Mouse (Mus musculus): Measurements from ENCODE around the gene Tgfb1i1. TPM values are rescaled to one million over a fixed set of nuclear protein-coding genes. Genes with fewer than 3 reads are reported as not detected.

The Tgfb1i1 gene
- 2.6 to 4.1 TPM (median 3.0 TPM) in 4 replicates for total RNA-seq (2023; ENCODE audit: inconsistent age)

GRCm38 (mm10) chr7:128246496-128247391 lies at the start of gene Tgfb1i1:
Tgfb1i1 (plus strand) TSS chr7:128246812.

GRCm38 (mm10) chr7:128206152-128206551 lies 40.5 kb upstream of the Tgfb1i1 start, which contains the start of gene Cox6a2:
Cox6a2 (minus strand) TSS chr7:128206387.

GRCm38 (mm10) chr7:128236856-128237592 lies 9.6 kb upstream of the Tgfb1i1 start, which contains the start of gene Armc5:
Armc5 (plus strand) TSS chr7:128237342.

DNA sequence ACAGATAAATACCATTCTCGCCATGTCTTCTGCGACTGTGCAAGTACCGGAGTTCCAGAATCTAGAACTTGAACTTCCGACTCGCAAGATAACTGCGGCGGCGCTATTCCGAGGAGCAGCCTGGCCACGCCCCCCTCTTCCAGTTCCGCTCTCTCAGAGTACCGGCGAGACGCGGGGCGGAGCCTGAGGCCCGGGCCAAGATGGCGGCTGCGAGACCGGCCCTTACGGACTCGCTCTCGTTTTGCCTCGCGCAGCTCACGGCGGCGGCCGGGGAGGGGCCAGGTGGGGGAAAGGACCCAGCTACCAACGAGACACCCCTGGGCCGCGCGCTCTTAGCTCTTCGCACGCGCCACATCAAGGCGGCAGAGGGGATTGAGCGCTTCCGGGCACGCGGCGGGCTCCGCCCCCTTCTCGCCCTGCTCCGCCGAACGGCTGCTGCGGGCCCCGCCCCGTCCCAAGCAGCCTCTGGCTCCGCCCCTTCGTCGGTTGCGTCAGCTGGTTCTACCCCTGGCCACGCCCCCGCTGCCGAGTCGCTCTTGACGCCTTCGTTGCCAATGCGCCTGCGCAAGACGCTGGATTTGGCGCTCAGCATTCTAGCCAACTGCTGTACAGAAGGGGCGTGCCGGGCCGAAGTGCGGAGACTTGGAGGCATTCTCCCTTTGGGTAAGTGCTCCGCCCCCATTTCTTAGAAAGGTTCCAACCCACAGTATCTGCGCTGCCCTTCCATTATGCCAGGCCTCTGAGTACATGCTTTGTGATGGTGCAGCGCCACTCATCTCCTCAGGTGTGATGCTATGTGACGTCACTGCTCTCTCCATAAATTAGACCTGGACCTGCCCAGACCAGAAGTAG lies 8.5 kb upstream of the Tgfb1i1 start, which contains the start of gene 9130023H24Rik:
9130023H24Rik (minus strand) TSS at position 105 of the 852 bp plus-strand sequence.

DNA sequence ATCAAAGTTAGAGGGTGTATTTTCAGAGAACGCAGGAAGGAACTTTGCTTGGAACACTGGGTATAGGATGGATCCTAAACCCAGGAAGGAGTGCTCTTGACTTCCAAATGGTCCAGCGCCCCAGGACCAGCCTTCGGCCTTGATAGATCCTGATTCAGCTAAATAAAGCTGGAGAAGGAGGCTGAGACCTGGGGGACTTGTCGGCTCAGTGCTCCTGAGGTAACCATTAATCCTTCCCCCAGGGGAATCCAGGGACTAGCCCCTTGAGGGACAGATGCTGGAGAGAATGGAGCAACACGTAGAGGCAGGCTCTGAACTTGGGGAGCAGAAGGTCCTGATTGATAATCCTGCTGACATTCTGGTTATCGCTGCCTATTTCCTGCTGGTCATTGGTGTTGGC lies 18.8 kb downstream of the Tgfb1i1 start, which contains the start of gene Slc5a2:
Slc5a2 (plus strand) TSS at position 247 of the 400 bp plus-strand sequence.

DNA sequence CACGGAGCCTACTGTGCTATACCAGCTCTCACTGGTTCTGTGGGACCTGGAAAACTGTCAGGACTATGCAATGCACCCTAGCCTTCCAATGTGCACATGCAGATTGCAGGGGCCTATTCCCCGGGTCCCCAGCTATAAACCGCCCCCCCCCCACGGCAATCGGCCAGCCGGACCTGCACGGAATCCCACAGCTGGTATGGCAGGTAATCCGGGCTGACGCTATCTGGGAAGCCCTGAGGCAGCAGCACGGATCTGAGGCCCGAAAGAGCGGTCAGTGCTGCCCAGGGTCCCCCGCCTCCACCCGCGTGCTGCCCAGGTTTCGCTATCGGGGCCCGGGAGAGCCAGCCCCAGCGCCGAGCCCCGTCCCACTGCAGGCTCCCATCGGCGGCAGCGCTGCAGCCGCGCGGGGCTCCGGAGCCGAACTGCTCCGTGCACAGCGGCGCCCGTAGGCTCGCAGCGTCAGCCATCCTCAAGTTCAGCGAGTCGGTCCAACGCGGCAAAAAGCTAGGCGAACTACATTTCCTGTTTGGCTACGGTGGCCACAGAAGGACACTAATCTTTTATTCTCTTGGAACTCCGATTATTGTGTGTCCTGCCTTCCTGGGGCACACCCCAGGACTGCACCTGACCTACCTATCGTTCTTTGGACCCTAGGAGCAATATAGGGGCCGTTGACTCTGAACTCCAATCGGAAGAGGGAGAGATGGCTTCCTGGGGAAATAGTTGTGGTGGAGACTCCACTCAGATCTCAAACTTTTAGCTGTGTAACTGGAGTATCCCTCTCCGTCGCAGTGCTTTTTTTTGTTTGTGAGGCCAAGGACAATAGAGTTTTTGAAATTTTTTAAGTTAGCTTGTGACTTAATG lies 51.2 kb downstream of the Tgfb1i1 start, which contains the start of gene BC017158:
BC017158 (minus strand) TSS at position 554 of the 864 bp plus-strand sequence.

Other genes with a start within 250 kb of the Tgfb1i1 start
- gene Trim72, start 242.9 kb upstream of the Tgfb1i1 start, total RNA-seq (2023; ENCODE audit: inconsistent age): 0.69 to 1.1 TPM (median 0.91 TPM) in 4 replicates
- gene Itgam, start 184.2 kb upstream of the Tgfb1i1 start, total RNA-seq (2023; ENCODE audit: inconsistent age): 1.6 to 3.3 TPM (median 2.1 TPM) in 4 replicates
- gene Gm49368, start 184.1 kb upstream of the Tgfb1i1 start, total RNA-seq (2023; ENCODE audit: inconsistent age): not detected in 4 replicates
- 1.5 to 3.1 TPM (median 2.0 TPM) in 4 replicates for gene Itgax, start 117.3 kb upstream of the Tgfb1i1 start, total RNA-seq (2023; ENCODE audit: inconsistent age)
- gene Itgad, start 92.4 kb upstream of the Tgfb1i1 start, total RNA-seq (2023; ENCODE audit: inconsistent age): 3.3 to 8.8 TPM (median 6.4 TPM) in 4 replicates
- not detected in 4 replicates for gene Cox6a2, start 40.4 kb upstream of the Tgfb1i1 start, total RNA-seq (2023; ENCODE audit: inconsistent age)
- gene Armc5, start 9.5 kb upstream of the Tgfb1i1 start, total RNA-seq (2023; ENCODE audit: inconsistent age): 27.8 to 32.3 TPM (median 31.6 TPM) in 4 replicates
- 4.1 to 4.6 TPM (median 4.3 TPM) in 4 replicates for gene 9130023H24Rik, start 8.8 kb upstream of the Tgfb1i1 start, total RNA-seq (2023; ENCODE audit: inconsistent age)
- not detected in 4 replicates for gene Slc5a2, start 18.8 kb downstream of the Tgfb1i1 start, total RNA-seq (2023; ENCODE audit: inconsistent age)
- gene BC017158, start 51.4 kb downstream of the Tgfb1i1 start, total RNA-seq (2023; ENCODE audit: inconsistent age): 24.6 to 29.5 TPM (median 28.1 TPM) in 4 replicates
- 28.3 to 36.7 TPM (median 31.9 TPM) in 4 replicates for gene Rgs10, start 171.9 kb downstream of the Tgfb1i1 start, total RNA-seq (2023; ENCODE audit: inconsistent age)
- 151 to 155 TPM (median 152 TPM) in 4 replicates for gene Tial1, start 214.9 kb downstream of the Tgfb1i1 start, total RNA-seq (2023; ENCODE audit: inconsistent age)